Mouse (Mus musculus) heart, postnatal 14 days (tissue): ENCODE results near the gene Rtf1. TPM values are rescaled to one million over a fixed set of nuclear protein-coding genes. Genes with fewer than 3 reads are reported as not detected.

Experiments used
- DNase-seq, 2 experiments: peaks; one replicate each; pipeline ENCODE4 v3.0.0; 2021 to 2022
- intact Hi-C: fragments of 180-260 bp; cut with DNase I; formaldehyde crosslinking; loops from one replicate; pipeline ENCODE4 v1.15.1; 2025
- total RNA-seq, 2 experiments: library from RNA; stranded (reverse); gene quantifications; 2 replicates each; pipeline ENCODE4 v1.2.3; 2021

Gene Rtf1
- total RNA-seq, 2 experiments from 2014 or later = 22.6 to 23.5 TPM

- DNase-seq = no peak
- intact Hi-C loops = no loop called here
Observed at GRCm38 (mm10) chr2:119762276-119762675, 87.4 kb downstream of the Rtf1 start.

- intact Hi-C loops = no loop called here
Observed at GRCm38 (mm10) chr2:119763924-119764323, 89.1 kb downstream of the Rtf1 start.

DNA sequence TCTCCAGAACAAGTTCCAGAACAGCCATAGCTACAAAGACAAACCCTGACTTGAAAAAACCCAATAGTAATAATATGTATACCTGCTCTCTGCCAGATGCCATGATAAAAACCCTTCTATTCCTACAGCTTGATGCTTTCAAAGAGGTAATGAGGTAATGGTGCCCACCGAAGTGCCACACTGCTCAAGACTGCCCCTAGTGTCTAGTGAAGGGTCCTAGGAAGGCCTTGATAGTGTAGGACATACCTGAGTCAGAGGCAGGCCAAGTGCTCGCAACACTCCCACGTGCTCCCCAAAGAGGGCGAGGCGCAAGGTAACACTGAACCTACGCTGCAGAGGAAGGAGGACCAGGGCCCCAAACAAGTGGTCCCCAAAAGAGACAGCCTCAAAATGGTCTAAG, 92.4 kb downstream of the Rtf1 start:
- DNase-seq = no peak
- intact Hi-C loops = no loop called here

More at GRCm38 (mm10) chr2:119763924-119764323, 89.1 kb downstream of the Rtf1 start:
- no peak for DNase-seq

Other genes starting within 250 kb of the Rtf1 start
- 10 to 100 TPM; 11.8 TPM for gene Ino80, start 197.4 kb upstream of the Rtf1 start, total RNA-seq
- under 1 TPM; 0.07 to 0.10 TPM for gene Exd1, start 127.4 kb upstream of the Rtf1 start, total RNA-seq
- gene Chp1, start 127.4 kb upstream of the Rtf1 start, total RNA-seq = 10 to 100 TPM; 90.3 to 91.6 TPM
- 1 to 10 TPM; 3.6 to 6.4 TPM for gene Nusap1, start 56.8 kb upstream of the Rtf1 start, total RNA-seq
- gene Oip5, start 56.6 kb upstream of the Rtf1 start, total RNA-seq = 1 to 10 TPM in 1 of 2 experiments, under 1 TPM in 1; 0.74 to 1.6 TPM
- 10 to 100 TPM; 59.2 to 64.1 TPM for gene Ndufaf1, start 12.2 kb upstream of the Rtf1 start, total RNA-seq
- gene Itpka, start 67.3 kb downstream of the Rtf1 start, total RNA-seq = 1 to 10 TPM in 1 of 2 experiments, under 1 TPM in 1; 0.41 to 1.1 TPM
- not detected for gene Ltk, start 85.4 kb downstream of the Rtf1 start, total RNA-seq
- gene Rpap1, start 112.5 kb downstream of the Rtf1 start, total RNA-seq = 10 to 100 TPM; 13.2 to 13.3 TPM
- gene Tyro3, start 122.7 kb downstream of the Rtf1 start, total RNA-seq = 1 to 10 TPM; 2.1 to 4.5 TPM
- gene Mga, start 222.2 kb downstream of the Rtf1 start, total RNA-seq = 10 to 100 TPM; 44.6 to 58.2 TPM